Mouse (Mus musculus): ENCODE data around the gene Ostf1. TPM values are rescaled to one million over a fixed set of nuclear protein-coding genes. Genes with fewer than 3 reads are reported as not detected.

The Ostf1 gene
- polyA plus RNA-seq, 1 experiment, result 79.9 TPM

GRCm38 (mm10) chr19:18655999-18656398 is 24.4 kb upstream of the Ostf1 start:
- no peak overlapping the region for H3K9ac ChIP-seq (ENCODE audit: low read depth, poor library complexity, severe bottlenecking)
- no peak overlapping the region for H3K4me3 ChIP-seq (ENCODE audit: low read depth, low read length)
- H3K9me3 ChIP-seq (replicated peaks; ENCODE audit: control insufficient read depth, insufficient read depth, low read length, poor library complexity, severe bottlenecking), result no peaks in the 10 kb centered on the region
- no peak overlapping the region for H3K27ac ChIP-seq (ENCODE audit: insufficient read depth, low read length)
- no peaks in the 10 kb centered on the region for H3K36me3 ChIP-seq (ENCODE audit: control insufficient read depth, insufficient read depth, low read length, poor library complexity, severe bottlenecking)
- TF ChIP-seq EP300 (IDR thresholded peaks at IDR 0.05; ENCODE audit: insufficient read depth, low read depth, low read length) (no peak), CTCF (IDR thresholded peaks at IDR 0.05; ENCODE audit: low read depth, low read length) (no peak), POLR2A (IDR thresholded peaks at IDR 0.05; ENCODE audit: insufficient read depth, low read length) (no peak)
- H3K4me1 ChIP-seq (ENCODE audit: control insufficient read depth, insufficient read depth, low read length), result no peaks in the 10 kb centered on the region
- H3K27me3 ChIP-seq (ENCODE audit: control insufficient read depth, insufficient read depth, low read length, poor library complexity, severe bottlenecking), result no peaks in the 10 kb centered on the region

- Histone ChIP-seq H3K4me3 (ENCODE audit: low read depth, low read length) (no peak overlapping the region), H3K9me3 (replicated peaks; ENCODE audit: control insufficient read depth, insufficient read depth, low read length, poor library complexity, severe bottlenecking) (no peaks in the 10 kb centered on the region), H3K9ac (ENCODE audit: low read depth, poor library complexity, severe bottlenecking) (no peak overlapping the region), H3K36me3 (ENCODE audit: control insufficient read depth, insufficient read depth, low read length, poor library complexity, severe bottlenecking) (no peaks in the 10 kb centered on the region), H3K27me3 (ENCODE audit: control insufficient read depth, insufficient read depth, low read length, poor library complexity, severe bottlenecking) (no peaks in the 10 kb centered on the region), H3K4me1 (ENCODE audit: control insufficient read depth, insufficient read depth, low read length) (no peaks in the 10 kb centered on the region), H3K27ac (ENCODE audit: insufficient read depth, low read length) (no peak overlapping the region)
- TF ChIP-seq CTCF (IDR thresholded peaks at IDR 0.05; ENCODE audit: low read depth, low read length), result no peak
- TF ChIP-seq POLR2A (IDR thresholded peaks at IDR 0.05; ENCODE audit: insufficient read depth, low read length), result no peak
Measured at GRCm38 (mm10) chr19:18654984-18655383, 23.4 kb upstream of the Ostf1 start.

DNA sequence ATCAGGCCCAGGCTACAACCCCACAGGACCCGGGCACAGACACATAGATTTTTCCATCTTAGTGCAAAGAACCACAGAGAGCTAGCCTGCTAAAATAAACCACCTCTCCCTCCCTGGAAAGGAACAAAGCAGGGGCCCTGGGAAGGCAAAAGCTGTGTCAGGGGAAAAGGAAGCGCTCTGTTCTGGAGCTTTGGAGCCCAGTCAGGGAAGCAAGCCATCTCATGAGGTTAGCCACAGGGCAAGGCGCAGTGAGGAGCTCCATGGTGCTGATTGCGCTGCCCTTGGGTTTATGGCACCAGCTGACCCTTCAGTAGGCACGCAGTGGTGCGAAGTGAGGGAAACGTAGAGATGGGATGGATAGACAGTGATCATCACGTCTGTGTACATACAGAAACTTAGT is 22.7 kb upstream of the Ostf1 start:
- Histone ChIP-seq H3K9ac (ENCODE audit: low read depth, poor library complexity, severe bottlenecking) (no peak overlapping the region), H3K4me3 (ENCODE audit: low read depth, low read length) (no peak overlapping the region), H3K27me3 (ENCODE audit: control insufficient read depth, insufficient read depth, low read length, poor library complexity, severe bottlenecking) (no peaks in the 10 kb centered on the region), H3K4me1 (ENCODE audit: control insufficient read depth, insufficient read depth, low read length) (no peaks in the 10 kb centered on the region), H3K9me3 (replicated peaks; ENCODE audit: control insufficient read depth, insufficient read depth, low read length, poor library complexity, severe bottlenecking) (no peaks in the 10 kb centered on the region), H3K36me3 (ENCODE audit: control insufficient read depth, insufficient read depth, low read length, poor library complexity, severe bottlenecking) (no peaks in the 10 kb centered on the region), H3K27ac (ENCODE audit: insufficient read depth, low read length) (no peak overlapping the region)
- no peak for TF ChIP-seq EP300 (IDR thresholded peaks at IDR 0.05; ENCODE audit: insufficient read depth, low read depth, low read length)
- no peak for TF ChIP-seq POLR2A (IDR thresholded peaks at IDR 0.05; ENCODE audit: insufficient read depth, low read length)
- no peak for TF ChIP-seq CTCF (IDR thresholded peaks at IDR 0.05; ENCODE audit: low read depth, low read length)

DNA sequence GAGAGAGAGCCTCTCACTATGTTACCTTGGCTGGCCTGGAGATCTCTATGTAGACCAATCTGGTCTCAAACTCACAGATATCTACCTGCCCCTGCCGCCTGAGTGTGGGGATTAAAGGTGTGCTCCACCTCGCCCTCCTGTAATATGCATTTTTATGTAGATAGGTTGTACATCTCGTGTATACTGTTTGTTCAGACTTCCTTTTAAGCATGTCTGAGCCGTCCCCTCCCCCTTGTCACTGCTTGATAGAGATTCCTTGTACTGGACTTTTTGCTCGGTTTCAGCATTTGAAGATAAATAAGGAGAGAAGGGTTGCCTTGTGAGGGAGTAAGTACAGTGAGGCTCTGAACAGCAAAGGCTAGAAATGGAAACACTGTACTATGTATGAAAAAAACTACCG is 21.4 kb upstream of the Ostf1 start:
- H3K4me3 ChIP-seq (ENCODE audit: low read depth, low read length), result no peak overlapping the region
- H3K9ac ChIP-seq (ENCODE audit: low read depth, poor library complexity, severe bottlenecking), result no peak overlapping the region
- H3K9me3 ChIP-seq (replicated peaks; ENCODE audit: control insufficient read depth, insufficient read depth, low read length, poor library complexity, severe bottlenecking), result no peaks in the 10 kb centered on the region
- no peak overlapping the region for H3K27ac ChIP-seq (ENCODE audit: insufficient read depth, low read length)
- H3K4me1 ChIP-seq (ENCODE audit: control insufficient read depth, insufficient read depth, low read length), result no peaks in the 10 kb centered on the region
- H3K27me3 ChIP-seq (ENCODE audit: control insufficient read depth, insufficient read depth, low read length, poor library complexity, severe bottlenecking), result no peaks in the 10 kb centered on the region
- H3K36me3 ChIP-seq (ENCODE audit: control insufficient read depth, insufficient read depth, low read length, poor library complexity, severe bottlenecking), result no peaks in the 10 kb centered on the region
- TF ChIP-seq EP300 (IDR thresholded peaks at IDR 0.05; ENCODE audit: insufficient read depth, low read depth, low read length), result no peak
- TF ChIP-seq CTCF (IDR thresholded peaks at IDR 0.05; ENCODE audit: low read depth, low read length), result no peak
- no peak for TF ChIP-seq POLR2A (IDR thresholded peaks at IDR 0.05; ENCODE audit: insufficient read depth, low read length)

DNA sequence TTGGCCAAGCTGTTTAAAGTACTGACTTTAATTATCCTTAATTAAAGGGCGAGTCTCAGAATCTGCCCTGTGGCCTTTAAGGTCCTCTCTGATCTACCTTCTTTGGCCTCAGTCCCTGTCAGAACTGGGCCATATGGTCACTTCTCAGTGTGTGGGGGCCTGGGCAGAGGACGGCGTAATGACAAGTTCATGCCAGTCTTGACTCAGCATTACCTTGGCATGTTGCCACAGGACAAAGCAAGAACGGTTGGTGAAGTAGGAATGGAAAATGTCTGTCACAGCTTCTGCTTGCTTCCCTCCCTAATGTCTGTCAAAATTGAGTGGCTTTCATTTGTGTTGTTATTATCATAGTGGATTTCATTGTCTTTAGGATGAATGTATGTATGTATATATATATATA is 21.0 kb upstream of the Ostf1 start:
- no peaks in the 10 kb centered on the region for H3K27me3 ChIP-seq (ENCODE audit: control insufficient read depth, insufficient read depth, low read length, poor library complexity, severe bottlenecking)
- H3K27ac ChIP-seq (ENCODE audit: insufficient read depth, low read length), result no peak overlapping the region
- no peak overlapping the region for H3K9ac ChIP-seq (ENCODE audit: low read depth, poor library complexity, severe bottlenecking)

DNA sequence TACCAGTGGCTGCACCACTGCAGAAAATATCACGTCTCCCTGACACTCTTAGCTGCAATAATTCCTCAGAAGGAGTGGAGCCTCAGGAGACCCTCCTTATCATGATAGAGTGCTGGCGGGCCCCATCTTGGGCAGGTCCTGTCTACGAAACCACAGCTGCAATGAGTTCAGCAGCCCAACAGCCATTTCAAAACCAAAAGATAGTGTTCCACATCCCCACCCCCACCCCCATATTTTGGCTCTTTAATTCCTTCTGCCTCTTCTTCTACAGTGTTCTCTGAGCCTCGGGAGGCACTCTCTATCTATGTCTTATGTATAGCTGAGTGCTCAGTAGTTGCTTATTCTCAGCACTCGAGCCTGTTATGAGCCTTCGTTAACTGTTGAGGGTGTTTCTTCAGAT is 18.9 kb upstream of the Ostf1 start:
- Histone ChIP-seq H3K4me1 (ENCODE audit: control insufficient read depth, insufficient read depth, low read length) (no peaks in the 10 kb centered on the region), H3K27me3 (ENCODE audit: control insufficient read depth, insufficient read depth, low read length, poor library complexity, severe bottlenecking) (no peaks in the 10 kb centered on the region), H3K27ac (ENCODE audit: insufficient read depth, low read length) (no peak overlapping the region), H3K4me3 (ENCODE audit: low read depth, low read length) (no peak overlapping the region), H3K36me3 (ENCODE audit: control insufficient read depth, insufficient read depth, low read length, poor library complexity, severe bottlenecking) (peaks cover 4% of the 10 kb centered on the region; the same call in 1 of the 2 replicates), H3K9ac (ENCODE audit: low read depth, poor library complexity, severe bottlenecking) (no peak overlapping the region), H3K9me3 (replicated peaks; ENCODE audit: control insufficient read depth, insufficient read depth, low read length, poor library complexity, severe bottlenecking) (no peaks in the 10 kb centered on the region)
- no peak for TF ChIP-seq CTCF (IDR thresholded peaks at IDR 0.05; ENCODE audit: low read depth, low read length)
- no peak for TF ChIP-seq EP300 (IDR thresholded peaks at IDR 0.05; ENCODE audit: insufficient read depth, low read depth, low read length)
- no peak for TF ChIP-seq POLR2A (IDR thresholded peaks at IDR 0.05; ENCODE audit: insufficient read depth, low read length)

More for the DNA sequence above, 21.0 kb upstream of the Ostf1 start:
- TF ChIP-seq CTCF (IDR thresholded peaks at IDR 0.05; ENCODE audit: low read depth, low read length) (no peak), EP300 (IDR thresholded peaks at IDR 0.05; ENCODE audit: insufficient read depth, low read depth, low read length) (no peak), POLR2A (IDR thresholded peaks at IDR 0.05; ENCODE audit: insufficient read depth, low read length) (no peak)
- Histone ChIP-seq H3K36me3 (ENCODE audit: control insufficient read depth, insufficient read depth, low read length, poor library complexity, severe bottlenecking) (no peaks in the 10 kb centered on the region), H3K9me3 (replicated peaks; ENCODE audit: control insufficient read depth, insufficient read depth, low read length, poor library complexity, severe bottlenecking) (no peaks in the 10 kb centered on the region), H3K4me1 (ENCODE audit: control insufficient read depth, insufficient read depth, low read length) (no peaks in the 10 kb centered on the region), H3K4me3 (ENCODE audit: low read depth, low read length) (no peak overlapping the region)
